Mouse (Mus musculus): ENCODE results near the gene Lca5l.
"Not testable (repeated sequence)": the region's sequence is repeated elsewhere in the genome, so short reads cannot be mapped to it uniquely, and the experiment has no call there.

The Lca5l gene

GRCm38 (mm10) chr16:96165723-96166264 lies 26.3 kb downstream of the Lca5l start:
- DNase-seq (ENCODE audit: low spot score): no peak

GRCm38 (mm10) chr16:96161336-96161735 lies 30.7 kb downstream of the Lca5l start:
- no peak for DNase-seq (ENCODE audit: low spot score)

GRCm38 (mm10) chr16:96160927-96161326 lies 31.1 kb downstream of the Lca5l start:
- DNase-seq (ENCODE audit: low spot score): no peak

- DNase-seq (ENCODE audit: low spot score): no peak
Observed at GRCm38 (mm10) chr16:96159794-96160346, 32.2 kb downstream of the Lca5l start.

GRCm38 (mm10) chr16:96159091-96159731 lies 32.9 kb downstream of the Lca5l start:
- DNase-seq (ENCODE audit: low spot score): peak; percentile 32

GRCm38 (mm10) chr16:96158511-96159080 lies 33.5 kb downstream of the Lca5l start:
- no peak for DNase-seq (ENCODE audit: low spot score)

- no peak for DNase-seq (ENCODE audit: low spot score)
Observed at GRCm38 (mm10) chr16:96157171-96157570, 34.9 kb downstream of the Lca5l start.

GRCm38 (mm10) chr16:96156019-96156418 lies 36.1 kb downstream of the Lca5l start:
- no peak for DNase-seq (ENCODE audit: low spot score)

- DNase-seq (ENCODE audit: low spot score): no peak
Observed at GRCm38 (mm10) chr16:96154476-96154875, 37.6 kb downstream of the Lca5l start.

- DNase-seq (ENCODE audit: low spot score): peak; percentile 67
Observed at GRCm38 (mm10) chr16:96151551-96151950, 40.5 kb downstream of the Lca5l start.

GRCm38 (mm10) chr16:96150995-96151394 lies 41.1 kb downstream of the Lca5l start:
- DNase-seq (ENCODE audit: low spot score): no peak

GRCm38 (mm10) chr16:96149311-96149710 lies 42.8 kb downstream of the Lca5l start:
- no peak for DNase-seq (ENCODE audit: low spot score)

- DNase-seq (ENCODE audit: low spot score): no peak
Observed at GRCm38 (mm10) chr16:96148834-96149233, 43.2 kb downstream of the Lca5l start.

- DNase-seq (ENCODE audit: low spot score): no peak
Observed at GRCm38 (mm10) chr16:96145814-96146213, 46.3 kb downstream of the Lca5l start.

GRCm38 (mm10) chr16:96145110-96145800 lies 46.8 kb downstream of the Lca5l start, which contains the start of gene Wrb:
Wrb (plus strand) TSS chr16:96145407.
- DNase-seq (ENCODE audit: low spot score): peak; percentile 99

GRCm38 (mm10) chr16:96144748-96145109 lies 47.3 kb downstream of the Lca5l start:
- DNase-seq (ENCODE audit: low spot score): not testable (repeated sequence)

- no peak for DNase-seq (ENCODE audit: low spot score)
Observed at GRCm38 (mm10) chr16:96128466-96128865, 63.6 kb downstream of the Lca5l start.

- DNase-seq (ENCODE audit: low spot score): peak; percentile 97
Observed at GRCm38 (mm10) chr16:96127657-96128344, 64.3 kb downstream of the Lca5l start, which contains the start of gene Hmgn1. Hmgn1 (minus strand) TSS chr16:96127729.

- DNase-seq (ENCODE audit: low spot score): no peak
Observed at GRCm38 (mm10) chr16:96127288-96127656, 64.8 kb downstream of the Lca5l start.

GRCm38 (mm10) chr16:96126684-96127171 lies 65.3 kb downstream of the Lca5l start:
- DNase-seq (ENCODE audit: low spot score): peak; percentile 66

- DNase-seq (ENCODE audit: low spot score): no peak
Observed at GRCm38 (mm10) chr16:96120022-96120623, 71.9 kb downstream of the Lca5l start.
